Mouse (Mus musculus) 3T3-L1 (cell line): ENCODE measurements at regions not wholly inside any gene's neighbourhood (a gene's known extent, or its start where the extent isn't known, plus 50 kb on each side); places are given as distances from the start of the nearest gene placed in this dataset.

Source experiments
- DNase-seq: peaks from one replicate; pipeline ENCODE4 v3.0.0-alpha.2; 2015; ENCODE audit warnings: low read depth, low spot score

DNA sequence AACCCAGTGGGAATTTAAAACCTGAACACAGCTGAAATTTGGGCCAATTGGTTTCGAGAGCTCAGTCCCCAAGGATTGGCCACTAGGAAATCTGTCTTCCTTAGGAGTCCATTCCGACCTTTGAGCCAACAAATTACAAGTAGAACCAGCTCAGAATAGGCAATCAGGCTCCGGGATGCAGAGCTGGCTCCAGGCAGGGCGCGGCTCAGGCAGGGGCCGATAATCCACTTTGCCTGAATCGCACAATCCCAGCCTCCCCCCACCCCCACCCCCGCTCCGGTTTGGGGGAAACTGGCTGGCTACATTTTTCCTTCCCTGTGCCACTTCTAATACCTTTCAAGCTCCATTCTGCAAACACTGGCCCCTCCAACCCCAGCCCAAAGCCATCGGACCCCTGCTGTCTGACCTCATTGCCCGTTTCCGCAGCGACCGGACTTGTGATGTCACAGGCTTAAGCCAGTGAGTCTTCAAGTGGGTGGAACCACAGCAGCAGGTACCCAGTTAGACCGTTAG, 150.5 kb upstream of the Sdk2 start:
- DNase-seq: no peak

DNA sequence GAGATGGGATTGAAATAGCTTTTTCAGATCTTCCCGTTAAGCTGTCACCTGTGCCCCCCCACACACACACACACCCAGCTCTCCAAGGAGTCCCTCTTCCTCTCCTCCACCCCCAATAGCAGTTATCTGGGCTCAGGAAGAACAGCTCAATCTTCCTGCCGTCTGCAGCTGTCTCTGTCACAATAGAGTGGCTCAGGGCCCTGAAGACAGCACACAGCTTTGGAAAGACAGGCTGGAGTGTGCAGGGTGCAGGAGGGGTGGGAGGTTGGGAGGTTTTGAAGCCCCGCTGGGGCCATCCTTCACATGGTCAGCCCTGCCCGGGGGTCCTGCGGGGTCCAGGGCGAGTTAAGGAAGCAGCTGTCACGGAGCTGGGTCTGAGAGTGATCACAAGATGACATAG, 149.6 kb upstream of the Sdk2 start:
- DNase-seq: no peak

DNA sequence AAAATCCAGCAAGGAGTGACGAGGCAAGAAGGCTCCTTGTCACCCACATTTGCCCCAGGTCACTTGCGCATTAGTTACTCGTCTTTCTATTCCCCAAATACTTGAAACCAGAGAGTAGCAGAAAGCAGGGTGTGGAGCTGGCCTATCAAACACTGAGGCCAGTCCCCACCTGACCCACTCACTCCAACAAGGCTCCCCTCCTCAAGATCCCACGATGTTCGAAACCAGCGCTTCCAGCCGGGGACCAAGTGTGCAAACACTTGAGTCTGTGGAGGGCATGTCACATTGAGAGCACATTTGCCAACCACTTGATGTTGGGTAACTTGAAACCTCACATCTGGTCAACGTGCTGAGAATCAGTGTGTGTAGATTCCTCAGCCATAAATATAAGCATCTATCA, 148.4 kb upstream of the Sdk2 start:
- no peak for DNase-seq

GRCm38 (mm10) chr11:114212136-114212535, 145.3 kb upstream of the Sdk2 start:
- DNase-seq: no peak

DNA sequence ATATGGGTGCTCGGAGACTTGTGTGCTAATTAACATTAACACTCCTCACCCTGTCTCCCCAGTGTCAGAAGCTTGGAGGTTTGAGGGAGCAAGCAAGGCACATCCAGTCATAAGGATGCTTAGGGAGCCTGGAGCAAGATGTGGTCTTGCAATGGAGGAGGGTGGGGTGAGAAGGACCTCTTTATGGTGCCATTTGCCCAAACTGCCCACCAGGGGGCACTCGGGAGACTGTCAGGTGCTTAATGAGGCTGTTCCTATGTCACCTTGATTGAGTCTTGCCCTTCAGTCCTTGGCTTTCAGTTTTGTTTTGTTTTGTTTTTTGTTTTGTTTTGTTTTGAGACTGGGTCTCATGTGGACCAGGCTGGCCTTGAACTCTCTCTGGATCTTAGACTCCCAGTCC, 138.3 kb upstream of the Sdk2 start:
- peak; percentile 21 for DNase-seq

GRCm38 (mm10) chr11:114203416-114203815, 136.6 kb upstream of the Sdk2 start:
- no peak for DNase-seq

GRCm38 (mm10) chr11:114202486-114202885, 135.6 kb upstream of the Sdk2 start:
- DNase-seq: no peak

DNA sequence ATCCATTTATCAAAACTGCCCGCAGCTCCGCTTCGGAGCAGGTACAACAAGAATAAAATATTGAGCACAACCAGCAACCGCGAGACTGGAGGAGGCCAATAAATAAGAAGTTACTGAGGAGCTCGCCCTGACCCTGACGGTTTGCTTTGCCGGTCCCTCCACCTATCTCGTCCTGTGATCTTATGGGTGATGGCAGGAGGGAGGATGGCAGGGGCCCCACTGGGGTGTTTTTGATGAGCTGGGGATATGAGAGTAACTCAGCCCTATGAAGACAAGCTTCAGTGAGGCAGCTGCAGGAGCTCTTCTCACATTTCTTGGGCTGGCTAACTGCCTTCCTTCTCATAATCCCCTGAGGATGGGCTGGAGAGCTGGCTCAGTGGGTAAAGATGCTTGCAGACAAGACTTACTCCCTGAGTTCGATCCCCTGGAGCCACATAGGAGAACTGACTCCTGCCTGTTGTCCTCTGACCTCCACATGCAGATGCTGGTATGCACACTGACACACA, 132.3 kb upstream of the Sdk2 start:
- DNase-seq: no peak

DNA sequence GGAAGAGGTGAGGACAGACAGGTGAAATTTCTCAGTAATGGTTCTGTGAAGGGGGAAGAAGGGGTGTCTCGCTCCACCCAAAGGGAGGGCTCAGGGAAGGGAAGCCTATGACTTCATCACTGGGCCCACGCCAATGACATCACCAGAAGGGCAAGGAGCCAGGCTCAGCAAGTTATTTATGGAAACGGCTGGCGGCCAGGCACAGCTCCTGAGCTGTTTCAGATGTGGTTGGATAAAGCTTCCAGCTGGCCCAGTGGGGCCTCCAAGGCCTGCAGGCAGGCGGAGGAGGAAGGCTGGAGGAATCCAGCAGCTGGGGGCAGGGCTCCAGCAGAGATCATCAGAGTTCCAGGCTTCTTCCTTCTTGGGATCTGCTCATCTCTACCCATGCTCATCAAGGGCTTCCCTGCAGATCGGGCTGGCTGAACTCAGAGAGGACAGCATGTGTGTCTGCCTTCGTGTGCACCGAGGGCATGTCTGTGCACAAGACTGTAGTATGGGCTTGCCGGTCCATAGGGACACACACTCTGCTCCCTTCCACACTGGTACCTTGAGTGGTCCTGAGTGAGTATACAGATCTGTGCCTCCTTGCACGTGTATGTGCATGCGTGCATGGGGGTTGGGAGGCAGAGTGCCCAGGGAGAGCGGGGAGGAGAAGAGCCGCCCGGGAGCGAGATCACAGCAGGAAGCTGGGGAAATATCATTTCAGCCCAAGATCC, 131.6 kb upstream of the Sdk2 start:
- DNase-seq: peak; percentile 51

DNA sequence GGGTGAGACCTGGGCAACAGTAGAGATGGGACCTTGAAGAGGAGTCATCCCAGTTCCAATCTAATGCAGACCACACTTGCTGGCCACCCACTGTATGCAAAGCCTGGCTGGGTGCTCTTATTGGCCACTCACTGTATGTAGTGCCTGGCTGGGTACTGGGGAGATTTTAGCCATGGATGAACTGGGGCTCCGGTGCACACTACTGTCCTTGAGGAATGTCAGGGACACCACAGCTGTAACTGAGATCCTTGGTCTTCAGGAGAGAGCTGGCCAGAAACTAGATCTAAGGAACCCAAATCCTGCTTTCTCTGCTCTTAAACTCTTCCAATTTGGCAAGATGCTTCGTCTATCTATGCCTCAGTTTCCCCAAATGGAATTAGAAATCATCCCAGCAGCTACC, 128.4 kb upstream of the Sdk2 start:
- no peak for DNase-seq

DNA sequence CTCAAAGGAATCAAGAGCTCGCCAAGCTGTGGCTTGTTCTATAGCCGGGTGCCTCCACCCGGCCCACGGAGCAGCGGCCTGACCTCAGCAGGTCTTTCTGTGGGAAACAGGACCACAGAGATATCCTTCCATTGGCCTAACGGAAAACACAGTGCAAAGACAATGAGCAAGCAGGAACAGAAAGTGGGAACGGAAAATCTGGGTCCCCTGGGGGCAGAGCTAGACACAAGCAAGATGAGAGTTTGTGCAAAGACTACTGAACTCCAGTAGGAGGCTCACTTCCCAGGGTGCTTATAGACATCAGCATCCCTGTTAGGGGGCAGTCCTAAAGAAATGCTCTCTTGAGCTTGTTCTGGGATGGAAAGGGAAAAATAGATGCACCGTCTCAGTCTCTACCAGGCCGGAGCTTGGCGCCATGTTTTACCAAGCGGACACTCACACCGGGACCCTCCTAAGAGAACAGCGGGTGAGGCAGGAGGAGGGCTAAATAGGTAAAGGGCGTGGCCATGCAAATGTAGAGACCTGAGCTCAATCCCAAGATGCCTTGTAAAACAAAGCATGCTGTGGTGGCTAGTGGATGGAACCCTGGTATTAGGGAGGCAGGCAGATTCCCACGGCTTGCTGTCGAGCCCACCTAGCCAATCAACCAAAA, 127.3 kb upstream of the Sdk2 start:
- DNase-seq: no peak

DNA sequence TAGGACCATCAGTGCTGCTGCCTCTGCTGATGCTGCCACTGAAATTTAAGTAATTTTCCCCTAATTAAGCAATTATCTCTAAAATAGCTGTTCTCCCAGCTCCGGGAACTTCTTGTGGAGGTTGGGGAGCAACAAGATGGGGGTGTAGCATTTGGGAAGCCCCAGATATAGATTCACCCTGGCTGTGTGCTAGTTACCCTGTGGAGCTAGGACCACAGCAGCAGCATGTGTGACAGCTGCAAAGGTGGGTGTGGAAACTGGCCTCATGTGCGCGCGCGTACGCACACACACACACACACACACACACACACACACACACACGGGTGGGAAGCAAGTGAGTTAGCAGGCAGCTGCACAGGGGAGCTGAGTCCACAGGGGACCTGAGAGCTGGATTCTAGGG, 126.2 kb upstream of the Sdk2 start:
- no peak for DNase-seq

DNA sequence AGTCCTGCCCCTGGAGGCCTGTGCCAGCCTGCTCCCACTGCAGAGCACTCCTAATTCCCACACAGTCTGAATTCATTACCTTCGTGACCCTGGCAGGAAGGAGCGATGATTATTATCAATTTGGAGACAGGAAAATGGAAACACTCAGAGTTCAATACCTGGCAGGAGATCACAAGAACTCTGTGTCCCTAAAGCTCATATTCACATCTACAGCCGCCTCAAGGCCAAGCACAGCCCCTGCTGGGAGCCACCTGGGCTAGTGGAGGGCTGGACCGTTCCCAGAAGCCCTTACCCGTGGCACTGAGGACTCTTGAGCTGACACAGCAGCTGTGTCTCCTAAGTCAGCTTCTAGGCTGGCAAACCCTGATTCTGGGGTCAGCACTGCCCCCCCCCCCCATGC, 124.8 kb upstream of the Sdk2 start:
- DNase-seq: no peak

- DNase-seq: no peak
Observed at GRCm38 (mm10) chr11:114184970-114185882, 118.4 kb upstream of the Sdk2 start.

DNA sequence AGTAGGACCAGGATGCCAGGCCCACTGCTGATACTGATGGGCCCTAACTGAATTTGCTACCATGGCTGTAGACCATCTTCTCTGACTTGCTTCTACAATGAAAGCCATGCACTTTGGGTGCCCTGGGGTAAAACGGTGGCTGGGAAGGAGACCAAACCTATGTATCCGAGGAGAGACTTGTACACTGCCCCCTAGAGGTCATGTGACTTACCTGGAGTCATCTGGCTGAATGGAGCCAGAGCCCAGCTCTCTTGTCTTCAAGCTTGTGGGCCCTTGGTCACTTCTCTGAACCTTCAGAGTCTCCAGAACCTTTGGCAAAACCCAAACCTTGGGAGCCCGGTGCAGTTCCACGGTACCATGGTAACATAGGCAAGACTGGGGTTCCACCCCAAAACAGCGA, 117.6 kb upstream of the Sdk2 start:
- no peak for DNase-seq

- no peak for DNase-seq
Observed at GRCm38 (mm10) chr11:114183231-114183630, 116.4 kb upstream of the Sdk2 start.

DNA sequence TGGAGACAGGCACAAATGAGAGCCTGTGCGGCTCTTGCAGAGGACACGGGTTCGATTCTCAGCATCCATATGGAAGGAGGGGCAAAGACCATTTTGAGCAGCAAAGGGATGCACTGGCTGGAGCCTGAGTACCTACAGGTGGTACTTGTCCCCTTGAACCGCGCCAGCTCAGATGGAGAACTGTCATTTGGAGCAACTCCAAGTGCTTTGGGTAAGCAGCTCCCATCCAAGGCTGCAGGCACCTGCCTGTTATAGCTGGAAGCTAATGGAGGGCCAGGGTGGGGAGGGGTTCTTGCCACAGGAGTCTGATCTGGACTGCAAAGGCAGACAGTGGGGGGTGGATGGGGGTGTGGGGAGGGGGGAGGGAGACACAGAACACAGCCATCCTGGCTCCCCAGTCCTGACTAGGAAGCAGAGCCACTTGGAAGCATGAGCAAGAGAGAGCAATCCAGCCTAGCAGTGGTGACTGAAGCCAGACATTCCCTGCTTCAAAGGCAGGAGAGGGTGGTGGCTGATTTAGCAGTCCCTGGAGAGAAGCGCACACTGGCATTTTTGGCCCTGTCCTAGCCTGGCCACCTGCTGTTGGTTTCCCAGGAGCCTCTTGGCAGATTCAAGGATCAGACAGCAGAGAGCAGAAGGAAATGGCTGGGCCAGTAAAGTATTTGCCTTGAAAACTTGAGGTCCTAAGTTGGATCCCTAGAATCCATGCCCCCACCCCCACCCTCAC, 112.1 kb upstream of the Sdk2 start:
- no peak for DNase-seq

GRCm38 (mm10) chr11:114177789-114178188, 110.9 kb upstream of the Sdk2 start:
- no peak for DNase-seq

DNA sequence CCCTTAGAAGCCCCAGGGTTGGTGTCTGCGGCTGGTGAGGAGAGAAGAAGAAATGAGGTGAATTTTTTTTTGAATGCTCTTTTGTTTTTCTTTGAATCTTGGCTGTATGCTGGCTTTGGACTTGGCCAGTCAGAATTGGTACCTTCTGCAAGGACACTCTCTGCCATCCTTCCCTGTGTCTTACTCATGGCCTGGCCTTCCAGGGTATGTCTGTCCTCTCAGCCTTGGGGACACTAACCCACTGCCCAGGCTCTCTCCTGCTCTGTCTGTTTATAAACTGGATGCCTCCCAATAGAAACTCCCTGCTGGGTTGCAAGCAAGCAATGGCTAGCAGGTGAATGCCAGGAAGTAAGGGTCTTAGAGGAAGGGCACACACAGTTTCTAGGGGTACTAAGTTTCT, 110.4 kb upstream of the Sdk2 start:
- DNase-seq: no peak

GRCm38 (mm10) chr11:114176671-114177212, 109.9 kb upstream of the Sdk2 start:
- DNase-seq: no peak
